Mouse (Mus musculus) liver, postnatal 0 days (tissue): ENCODE measurements around the gene Slf1. TPM values are rescaled to one million over a fixed set of nuclear protein-coding genes. Genes with fewer than 3 reads are reported as not detected.
"Not testable (repeated sequence)": the region's sequence is repeated elsewhere in the genome, so short reads cannot be mapped to it uniquely, and the experiment has no call there.

ENCODE experiments used
- ATAC-seq: fragments of 200-750 bp; cut with Nextera tagmentation; 2 replicates; pipeline ENCODE4 v1.8.0; 2017; ENCODE audit warnings: mild to moderate bottlenecking, moderate library complexity
- DNase-seq: peaks from one replicate; pipeline ENCODE4 v3.0.0-alpha.2; 2016
- H3K27ac ChIP-seq: fragments of 300-500 bp; sonication (generic); 2 replicates; pipeline ENCODE4 v1.5.1; 2014; ENCODE audit warnings: antibody characterized with exemption, moderate library complexity, mild to moderate bottlenecking, low read depth
- H3K27me3 ChIP-seq: fragments of 300-500 bp; sonication (generic); 2 replicates; pipeline ENCODE4 v1.6.1; 2014; ENCODE audit warnings: low read length, control low read depth, mixed read lengths; ENCODE audit not compliant: insufficient read depth
- H3K36me3 ChIP-seq: fragments of 300-500 bp; sonication (generic); replicated peaks from 2 replicates; pipeline ENCODE4 v1.6.1; 2014; ENCODE audit warnings: mild to moderate bottlenecking, control low read depth, low read length, moderate library complexity, mixed read lengths; ENCODE audit not compliant: insufficient read depth
- H3K4me1 ChIP-seq: fragments of 300-500 bp; sonication (generic); 2 replicates; pipeline ENCODE4 v1.6.1; 2014; ENCODE audit warnings: antibody characterized with exemption, mild to moderate bottlenecking, control low read depth; ENCODE audit not compliant: insufficient read depth
- H3K4me2 ChIP-seq: fragments of 300-500 bp; sonication (generic); 2 replicates; pipeline ENCODE4 v1.6.1; 2014; ENCODE audit warnings: low read depth, mild to moderate bottlenecking, low read length, moderate library complexity, mixed read lengths
- H3K4me3 ChIP-seq: fragments of 300-500 bp; sonication (generic); 2 replicates; pipeline ENCODE4 v1.5.1; 2014; ENCODE audit warnings: low read depth, low read length
- H3K9ac ChIP-seq: fragments of 300-500 bp; sonication (generic); replicated peaks from 2 replicates; pipeline ENCODE4 v1.6.1; 2014; ENCODE audit warnings: mild to moderate bottlenecking, moderate library complexity
- H3K9me3 ChIP-seq: fragments of 300-500 bp; sonication (generic); 2 replicates; pipeline ENCODE4 v1.6.1; 2016; ENCODE audit warnings: mild to moderate bottlenecking, control low read depth, low read length, mixed read lengths
- CTCF ChIP-seq: sonication (generic); IDR thresholded peaks from 2 replicates; pipeline ENCODE4 v1.5.1; 2016; ENCODE audit warnings: antibody characterized with exemption, low read depth
- EP300 ChIP-seq: IDR thresholded peaks from 2 replicates; pipeline ENCODE4 v1.6.1; 2016; ENCODE audit warnings: antibody characterized with exemption, low read depth, mild to moderate bottlenecking
- WGBS: fragments of 180-500 bp; shearing (Covaris S2); extraction: QIAGEN DNeasy Blood & Tissue Kit; methylation state at CpG from one replicate; pipeline ENCODE4 v1.1.7; 2014; ENCODE audit not compliant: insufficient replicate concordance; 5-methylcytosine and 5-hydroxymethylcytosine counted together
- polyA plus RNA-seq: library from polyadenylated mRNA; unstranded; fragments of >200 nt; fragmentation: Nextera tagmentation; extraction: Ambion mirVana; gene quantifications from 2 replicates; pipeline ENCODE4 v1.2.1, GENCODE M21; 2015

The Slf1 gene
- polyA plus RNA-seq, 1 experiment from 2014 or later = 13.8 TPM

- WGBS = 92% methylated on average over 3 of the region's 3 CpGs
- Histone ChIP-seq H3K9ac (no peak overlapping the region), H3K27ac (no peak overlapping the region), H3K4me3 (no peak overlapping the region), H3K36me3 (no peaks in the 10 kb centered on the region), H3K27me3 (no peaks in the 10 kb centered on the region), H3K4me1 (no peaks in the 10 kb centered on the region), H3K9me3 (no peaks in the 10 kb centered on the region), H3K4me2 (no peak overlapping the region)
- no peak for TF ChIP-seq CTCF
- TF ChIP-seq EP300 = no peak
- DNase-seq (no peak), ATAC-seq (no peak)
Measured at GRCm38 (mm10) chr13:77125159-77125558, 10.1 kb downstream of the Slf1 start.

- TF ChIP-seq CTCF (no peak), EP300 (no peak)
- Histone ChIP-seq H3K4me1 (no peaks in the 10 kb centered on the region), H3K4me3 (no peak overlapping the region), H3K9me3 (no peaks in the 10 kb centered on the region), H3K27me3 (no peaks in the 10 kb centered on the region), H3K27ac (no peak overlapping the region), H3K9ac (no peak overlapping the region), H3K4me2 (no peak overlapping the region), H3K36me3 (no peaks in the 10 kb centered on the region)
- ATAC-seq (no peak), DNase-seq (no peak)
- WGBS = 70% methylated on average over 4 of the region's 4 CpGs
Measured at GRCm38 (mm10) chr13:77118695-77119094, 16.6 kb downstream of the Slf1 start.

GRCm38 (mm10) chr13:77107734-77108133, 27.5 kb downstream of the Slf1 start:
- no peaks in the 10 kb centered on the region for H3K4me1 ChIP-seq
- TF ChIP-seq CTCF (no peak), EP300 (no peak)
- DNase-seq (no peak), ATAC-seq (no peak)
- no peak overlapping the region for H3K9ac ChIP-seq
- no peak overlapping the region for H3K4me3 ChIP-seq
- peaks cover 7% of the 10 kb centered on the region for H3K36me3 ChIP-seq
- H3K27me3 ChIP-seq = no peaks in the 10 kb centered on the region
- no peak overlapping the region for H3K4me2 ChIP-seq
- H3K27ac ChIP-seq = no peak overlapping the region
- H3K9me3 ChIP-seq = no peaks in the 10 kb centered on the region

- not testable (repeated sequence) for H3K9ac ChIP-seq, H3K4me1 ChIP-seq, H3K27me3 ChIP-seq, H3K4me2 ChIP-seq, DNase-seq, H3K36me3 ChIP-seq, ATAC-seq, H3K27ac ChIP-seq, H3K9me3 ChIP-seq, H3K4me3 ChIP-seq
- WGBS = 87% methylated on average over 1 of the region's 1 CpGs
Measured at GRCm38 (mm10) chr13:77092876-77093275, 42.4 kb downstream of the Slf1 start.

- Histone ChIP-seq H3K4me1 (no peaks in the 10 kb centered on the region), H3K4me3 (no peak overlapping the region), H3K27me3 (no peaks in the 10 kb centered on the region), H3K27ac (no peak overlapping the region), H3K36me3 (no peaks in the 10 kb centered on the region), H3K9me3 (peaks cover under 1% of the 10 kb centered on the region; the same call in 1 of the 2 replicates), H3K4me2 (no peak overlapping the region), H3K9ac (no peak overlapping the region)
- DNase-seq (no peak), ATAC-seq (no peak)
- TF ChIP-seq CTCF (no peak), EP300 (no peak)
Measured at GRCm38 (mm10) chr13:77072030-77072429, 63.2 kb downstream of the Slf1 start.

- Histone ChIP-seq H3K4me1 (no peaks in the 10 kb centered on the region), H3K4me3 (no peak overlapping the region), H3K9ac (no peak overlapping the region), H3K36me3 (no peaks in the 10 kb centered on the region), H3K4me2 (no peak overlapping the region), H3K27ac (no peak overlapping the region), H3K9me3 (no peaks in the 10 kb centered on the region), H3K27me3 (no peaks in the 10 kb centered on the region)
- no peak for TF ChIP-seq EP300
- no peak for TF ChIP-seq CTCF
- 74% methylated on average over 1 of the region's 1 CpGs for WGBS
- DNase-seq = no peak
- no peak for ATAC-seq
Measured at GRCm38 (mm10) chr13:77068847-77069246, 66.4 kb downstream of the Slf1 start.

GRCm38 (mm10) chr13:77063221-77063620, 72.1 kb downstream of the Slf1 start:
- no peaks in the 10 kb centered on the region for H3K36me3 ChIP-seq
- no peak for DNase-seq
- 88% methylated on average over 1 of the region's 1 CpGs for WGBS

More at GRCm38 (mm10) chr13:77063221-77063620, 72.1 kb downstream of the Slf1 start:
- no peak for ATAC-seq
- TF ChIP-seq CTCF = no peak
- no peak for TF ChIP-seq EP300
- H3K4me1 ChIP-seq = no peaks in the 10 kb centered on the region
- no peak overlapping the region for H3K4me3 ChIP-seq
- no peak overlapping the region for H3K27ac ChIP-seq
- no peak overlapping the region for H3K4me2 ChIP-seq
- no peaks in the 10 kb centered on the region for H3K9me3 ChIP-seq
- H3K9ac ChIP-seq = no peak overlapping the region
- H3K27me3 ChIP-seq = no peaks in the 10 kb centered on the region
